Comparison of ENCODE assay signal across 14 mouse cellular contexts in genomic region chr15:31880479-31880878, GRCm38 (mm10).
DNase-seq lines count a peak whose midpoint lies in the region; ATAC-seq lines count a peak whose summit lies in the region.
"Had no signal": no experiment of that assay in that cellular context is flagged by ENCODE, and none has a peak within 500 bp of the region (broad histone marks: within the 10 kb centered on the region; RNA-seq: fewer than 3 reads in every experiment).

No protein-coding gene starts in this region.

- ATAC-seq in activated CD4-positive, CD25-positive, alpha-beta regulatory T cell, adult 4 months, result no peak
- ATAC-seq: forebrain, postnatal 0 days; inflammation-experienced regulatory T-cells, adult 6 months; Patski had no signal

- peak; percentile 26 for DNase-seq in kidney, adult 9 months
- DNase-seq in kidney, adult 11 months, result no peak
- peak; percentile 57 to 59 for DNase-seq in adrenal gland, postnatal 36 days
- peak; percentile 54 for DNase-seq in kidney, postnatal 14 days
- DNase-seq in cerebellum, postnatal 25 days, result no peak
- no peak for DNase-seq in cerebellum, postnatal 36 days
- DNase-seq: cerebellum, postnatal 10 days; forebrain, postnatal 0 days; heart, adult 18-20 months; liver, embryonic 13.5 days; thymus, adult 18-20 months had no signal

Comparison
In these comparisons a context has a peak if more than half of its experiments do, and no peak if none do; other contexts are left out.
1. DNase-seq: peak in kidney, adult 9 months (single experiment), adrenal gland, postnatal 36 days (2 of 2) and kidney, postnatal 14 days (single experiment); none in kidney, adult 11 months (single experiment), cerebellum, postnatal 25 days (0 of 2) and cerebellum, postnatal 36 days (0 of 2).